Mouse (Mus musculus): ENCODE data around the gene Bfsp2.

- TF ChIP-seq CTCF (IDR thresholded peaks at IDR 0.05; ENCODE audit: borderline replicate concordance, extremely low read depth, insufficient read depth, insufficient read length), result no peak
- TF ChIP-seq POLR2A (IDR thresholded peaks at IDR 0.05; ENCODE audit: borderline replicate concordance, extremely low read depth, insufficient read depth, insufficient read length, poor library complexity, severe bottlenecking), result no peak
Observed at GRCm38 (mm10) chr9:103491985-103492384, 11.8 kb upstream of the Bfsp2 start.
